Mouse (Mus musculus): Measurements from ENCODE around the gene Chst8. TPM values are rescaled to one million over a fixed set of nuclear protein-coding genes. Genes with fewer than 3 reads are reported as not detected.

The Chst8 gene
- total RNA-seq, 2 experiments from 2014 or later, result not detected

DNA sequence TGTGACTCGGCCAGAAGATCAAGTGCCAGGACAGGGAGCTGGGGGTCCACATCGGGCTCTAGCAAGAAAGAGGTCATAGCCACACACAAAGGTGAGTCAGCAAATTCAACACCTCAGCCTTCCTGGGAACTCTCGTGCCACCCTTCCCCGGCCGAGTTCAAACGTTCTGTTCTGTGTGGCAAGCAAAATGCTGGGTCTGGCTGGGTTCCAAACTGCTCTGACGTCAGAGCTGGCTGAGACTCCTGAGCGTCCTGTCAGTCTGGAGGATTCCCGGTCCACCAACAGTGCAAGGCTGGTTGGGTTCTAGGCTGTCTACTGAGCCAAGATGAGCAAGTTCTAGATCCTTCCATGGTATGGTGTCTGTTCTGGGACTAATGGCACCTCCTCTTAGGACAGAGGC, 165.5 kb downstream of the Chst8 start:
- ATAC-seq (replicated peaks; ENCODE audit: low FRiP score, poor library complexity, severe bottlenecking), result no peak

DNA sequence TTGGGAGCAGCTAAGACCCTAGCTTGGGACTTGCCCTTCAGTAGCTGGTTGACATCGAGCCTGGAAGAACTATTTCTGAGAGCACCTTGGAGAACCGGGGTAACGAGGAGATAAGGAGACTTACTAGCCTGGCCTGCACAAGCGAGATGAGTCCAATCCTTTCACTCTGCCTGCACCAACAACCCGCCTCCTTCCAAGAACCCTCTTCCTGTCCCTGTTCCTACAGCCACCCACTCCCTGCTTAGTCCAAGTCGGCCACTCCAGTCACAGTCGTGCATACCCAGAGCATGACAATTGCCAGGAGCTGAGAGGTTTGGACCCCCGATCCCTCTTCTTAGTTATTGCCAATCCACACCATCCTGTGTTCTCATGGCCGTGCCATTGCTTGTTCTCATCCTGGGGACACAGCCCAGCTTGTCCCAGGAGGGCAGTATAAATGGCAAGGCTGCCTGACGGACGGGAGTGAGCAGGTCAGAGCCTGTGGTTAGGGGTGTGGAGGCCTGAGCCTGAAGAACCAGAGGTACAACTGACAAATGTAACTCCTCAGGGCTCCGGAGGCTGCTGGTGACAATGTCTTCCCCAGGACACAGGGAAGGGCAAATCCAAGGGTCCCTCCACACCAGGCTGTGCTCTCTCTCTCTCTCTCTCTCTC, 166.2 kb downstream of the Chst8 start:
- no peak for ATAC-seq (replicated peaks; ENCODE audit: low FRiP score, poor library complexity, severe bottlenecking)

DNA sequence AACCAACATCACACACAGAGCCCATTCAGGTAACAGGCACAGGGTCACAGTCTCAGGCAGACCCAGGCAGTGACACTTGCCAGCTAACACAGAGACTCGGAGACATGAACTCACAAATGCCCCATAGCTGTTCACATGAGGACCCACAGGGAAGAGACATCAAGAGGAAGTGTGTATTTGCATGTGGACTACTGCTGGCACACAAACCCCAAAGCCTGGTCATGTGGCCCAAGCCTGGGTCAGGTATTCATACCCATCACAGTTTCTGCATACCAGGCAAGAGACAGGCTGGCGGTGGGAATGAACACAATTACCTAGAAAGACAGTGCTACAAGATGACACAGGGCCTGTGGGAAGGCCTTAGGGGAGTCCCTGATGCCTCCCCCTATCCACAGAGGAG, 166.9 kb downstream of the Chst8 start:
- no peak for ATAC-seq (replicated peaks; ENCODE audit: low FRiP score, poor library complexity, severe bottlenecking)

DNA sequence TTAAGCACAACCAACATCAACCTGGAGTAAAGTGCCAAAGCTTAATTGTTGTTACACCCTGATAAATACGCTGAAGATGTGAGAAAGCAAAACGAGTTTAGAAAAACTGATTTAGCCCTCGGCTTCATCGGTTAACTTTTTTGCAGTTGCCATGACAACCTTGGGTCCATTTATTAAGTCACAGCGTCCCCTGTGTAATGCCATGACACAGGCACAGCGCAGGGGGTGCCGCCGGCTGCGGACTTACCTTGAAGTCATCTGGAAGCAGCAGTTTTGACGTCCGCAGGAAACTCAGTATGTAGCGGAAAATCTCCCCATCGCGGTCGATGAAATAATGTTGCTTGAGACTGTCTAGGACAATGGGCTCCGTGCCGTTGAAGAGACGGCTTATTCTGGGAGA, 167.9 kb downstream of the Chst8 start:
- no peak for ATAC-seq (replicated peaks; ENCODE audit: low FRiP score, poor library complexity, severe bottlenecking)

DNA sequence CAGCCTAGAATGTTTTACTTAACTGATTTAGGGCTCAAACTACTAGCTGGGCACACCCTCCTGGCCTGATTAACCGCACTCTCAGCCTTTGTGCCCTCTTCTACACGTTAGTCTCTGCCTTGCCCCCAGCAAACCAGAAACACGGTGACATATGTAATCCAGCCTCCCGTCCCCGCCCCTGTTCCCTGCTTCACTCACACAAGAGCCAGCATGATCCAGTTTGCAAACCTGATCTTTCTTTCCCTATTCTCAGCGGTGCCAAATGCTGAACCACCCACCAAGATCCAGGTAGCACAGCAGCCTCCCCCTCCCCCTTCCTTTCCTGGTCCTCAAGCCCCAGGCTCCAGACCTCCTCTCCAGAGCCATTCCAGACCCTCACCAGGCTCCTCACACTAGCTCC, 169.2 kb downstream of the Chst8 start:
- no peak for ATAC-seq (replicated peaks; ENCODE audit: low FRiP score, poor library complexity, severe bottlenecking)

DNA sequence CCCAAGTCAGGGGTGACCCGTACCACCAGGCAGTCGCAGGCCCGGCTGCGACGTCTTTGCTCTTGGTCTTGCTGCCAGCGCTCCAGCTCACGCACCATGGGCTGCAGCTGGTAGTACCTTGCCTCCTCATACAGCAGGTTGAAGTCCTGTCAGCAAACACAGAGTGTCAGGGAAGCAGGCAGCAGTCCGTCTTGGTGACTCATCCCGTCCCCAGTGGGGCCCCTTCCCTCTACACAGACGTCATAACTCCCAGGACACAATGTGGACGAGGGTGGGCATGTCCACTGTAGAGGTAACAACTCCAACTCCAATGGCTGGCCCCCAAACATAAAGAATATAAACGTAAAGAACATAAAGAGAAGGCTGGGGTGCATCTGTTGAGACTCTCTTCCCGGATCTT, 170.5 kb downstream of the Chst8 start:
- ATAC-seq (replicated peaks; ENCODE audit: low FRiP score, poor library complexity, severe bottlenecking), result no peak

DNA sequence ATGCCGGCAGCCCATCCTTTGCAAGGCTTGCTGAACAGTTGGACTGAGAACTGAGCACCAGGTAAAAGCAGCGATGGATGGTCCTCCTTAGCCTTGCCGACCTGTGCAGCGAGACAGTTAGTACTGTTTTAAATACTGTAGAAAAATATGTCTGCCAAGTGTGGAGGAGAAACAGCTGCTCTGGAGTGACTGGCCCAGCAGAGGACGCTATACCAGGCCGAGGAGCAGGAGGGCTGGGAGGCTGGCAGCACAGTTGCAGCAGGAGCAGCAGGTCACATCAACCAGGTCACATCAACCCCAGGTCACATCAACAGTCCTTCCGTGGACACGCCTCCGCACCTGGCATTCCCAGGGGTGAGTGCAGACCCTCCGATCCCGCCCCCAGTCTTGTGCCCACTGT, 172.7 kb downstream of the Chst8 start:
- no peak for ATAC-seq (replicated peaks; ENCODE audit: low FRiP score, poor library complexity, severe bottlenecking)

DNA sequence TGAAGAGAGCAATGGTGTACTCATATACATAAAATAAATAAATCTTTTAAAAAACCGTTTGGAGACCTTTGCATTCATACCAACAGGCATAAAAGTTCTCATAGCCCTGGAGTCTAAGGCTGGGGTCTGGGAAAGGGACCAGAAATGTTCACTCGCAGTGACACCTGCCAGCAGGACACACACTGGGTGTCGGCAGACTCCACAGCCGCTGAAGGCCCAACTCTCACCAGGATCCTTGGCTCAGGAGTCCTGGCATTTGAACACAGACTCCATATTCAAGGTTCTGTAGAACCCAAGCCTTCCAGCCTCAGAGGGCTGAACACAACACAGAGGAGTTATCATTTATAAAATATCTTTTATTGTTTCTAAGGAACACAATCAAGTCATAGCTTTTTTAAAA, 175.8 kb downstream of the Chst8 start:
- no peak for ATAC-seq (replicated peaks; ENCODE audit: low FRiP score, poor library complexity, severe bottlenecking)

DNA sequence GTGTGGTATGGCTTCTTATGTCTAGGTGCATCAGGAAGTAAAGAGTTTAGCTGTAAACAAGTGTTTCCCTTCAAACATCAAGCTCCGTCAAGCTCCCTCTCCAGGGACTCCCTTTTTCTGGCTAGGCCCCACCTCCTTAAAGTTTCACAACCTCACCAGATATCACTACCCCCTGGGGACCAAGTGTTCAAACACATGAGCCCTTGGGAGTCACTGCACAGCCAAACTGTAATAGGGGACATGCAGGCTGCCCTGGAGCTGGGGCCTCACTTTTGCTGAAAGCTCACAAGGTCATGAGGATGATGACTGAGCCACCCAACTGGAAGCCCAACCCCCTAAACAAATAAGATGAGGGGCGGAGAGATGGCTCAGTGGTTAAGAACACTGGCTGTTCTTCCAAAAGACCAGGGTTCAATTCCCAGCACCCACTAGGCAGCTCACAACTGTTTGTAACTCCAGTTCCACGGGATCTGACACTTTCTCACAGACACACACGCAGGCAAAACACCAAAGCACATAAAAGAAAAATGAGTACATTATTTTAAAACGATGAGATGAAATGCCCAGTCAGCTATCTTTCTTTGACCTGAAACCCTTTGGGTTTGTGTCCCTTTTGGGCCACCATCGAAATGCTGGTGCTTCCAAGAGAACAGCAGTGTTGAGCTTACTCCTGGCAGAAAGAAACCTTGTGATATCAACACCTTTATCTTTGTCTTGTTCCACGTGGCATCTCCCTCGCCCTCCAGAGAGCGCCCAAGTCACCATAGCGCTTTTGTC, 179.4 kb downstream of the Chst8 start:
- no peak for ATAC-seq (replicated peaks; ENCODE audit: low FRiP score, poor library complexity, severe bottlenecking)

DNA sequence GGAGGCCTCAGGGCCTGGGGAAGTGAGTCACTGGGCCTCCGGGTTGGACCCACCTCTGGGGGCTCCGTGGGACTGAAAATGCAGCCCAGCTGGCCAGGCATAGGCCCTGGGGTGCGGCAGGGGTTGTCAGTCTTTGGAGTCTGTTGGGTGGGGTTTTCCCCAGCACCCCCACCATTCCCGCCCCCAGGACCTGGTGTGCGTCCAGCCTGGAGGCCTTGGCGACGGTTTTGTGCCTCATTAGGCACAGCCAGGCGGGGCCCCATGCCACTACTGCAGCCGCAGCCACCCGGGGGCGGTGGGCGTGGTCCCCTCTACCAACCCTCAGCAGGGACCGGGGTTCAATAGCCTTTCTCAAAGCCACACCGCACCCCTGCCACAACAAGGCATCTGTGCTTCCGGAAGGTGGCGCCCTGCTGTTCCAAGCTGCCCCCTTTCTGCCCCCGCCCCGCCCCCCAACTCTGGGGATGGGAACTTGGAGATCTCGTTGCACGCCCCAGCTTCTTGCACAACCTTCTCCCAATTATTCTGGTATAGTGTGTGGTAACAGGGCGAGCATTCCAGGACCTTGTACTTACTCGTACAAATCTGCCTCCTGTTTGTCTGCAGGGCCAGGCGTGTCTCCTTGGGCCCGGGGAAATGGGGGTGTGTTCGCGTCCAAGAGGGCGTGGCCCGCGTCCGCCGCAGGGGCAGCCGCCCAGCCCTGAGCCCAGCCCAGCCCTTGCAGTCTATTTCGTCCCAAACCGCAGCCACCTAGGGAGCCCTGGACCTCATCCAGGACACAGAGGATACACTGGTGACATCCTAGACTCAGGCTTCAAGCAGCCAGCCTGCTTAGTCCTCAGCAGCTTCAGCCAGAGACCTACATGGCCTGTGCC, 182.1 kb downstream of the Chst8 start:
- ATAC-seq (replicated peaks; ENCODE audit: low FRiP score, poor library complexity, severe bottlenecking), result no peak

DNA sequence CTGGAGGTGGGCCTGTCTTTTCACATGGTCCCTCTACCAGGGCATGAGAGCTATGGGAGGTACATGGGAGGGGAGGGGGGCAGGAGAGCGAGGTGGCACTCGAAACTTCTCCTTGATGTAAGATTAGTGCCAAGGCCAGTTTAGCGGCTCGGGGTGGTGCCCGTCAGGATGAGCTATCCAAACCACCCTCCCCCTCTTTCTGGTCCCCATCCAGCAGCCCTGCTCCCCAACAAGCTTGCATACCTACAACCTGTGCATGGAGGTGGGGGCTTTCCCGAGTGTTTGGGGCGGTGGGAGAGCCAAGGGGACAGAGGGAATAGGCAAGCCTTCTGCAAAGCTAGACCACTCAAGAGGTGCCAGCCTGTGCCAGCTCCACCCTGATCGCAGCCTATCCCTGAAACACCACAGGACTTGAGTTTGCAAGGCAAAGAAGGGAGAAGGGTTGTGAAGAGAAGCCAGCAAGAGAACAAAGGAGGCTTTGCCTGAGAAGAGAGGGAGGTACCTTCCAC, 182.8 kb downstream of the Chst8 start:
- no peak for ATAC-seq (replicated peaks; ENCODE audit: low FRiP score, poor library complexity, severe bottlenecking)

Other genes starting within 250 kb of the Chst8 start
- not detected in 2 replicates for gene Kctd15, start 156.0 kb downstream of the Chst8 start, total RNA-seq (2015; ENCODE audit: low replicate concordance)
- not detected in 2 replicates for gene Kctd15, start 156.0 kb downstream of the Chst8 start, total RNA-seq (2017; ENCODE audit: low replicate concordance)
- 28.1 and 29.0 TPM in 2 replicates for gene Pepd, start 99.7 kb upstream of the Chst8 start, total RNA-seq (2015; ENCODE audit: low replicate concordance)
- gene Pepd, start 99.7 kb upstream of the Chst8 start, total RNA-seq (2017; ENCODE audit: low replicate concordance), result 59.6 and 76.5 TPM in 2 replicates
- gene Cebpg, start 243.9 kb upstream of the Chst8 start, total RNA-seq (2015; ENCODE audit: low replicate concordance), result 8.5 and 13.0 TPM in 2 replicates
- 26.9 and 28.3 TPM in 2 replicates for gene Cebpg, start 243.9 kb upstream of the Chst8 start, total RNA-seq (2017; ENCODE audit: low replicate concordance)

All from erythroblast, adult 5-6 weeks (primary cell).